Mouse (Mus musculus) embryonic facial prominence, embryonic 11.5 days (tissue): ENCODE measurements around the gene Ssxb10. TPM values are rescaled to one million over a fixed set of nuclear protein-coding genes. Genes with fewer than 3 reads are reported as not detected.
A peak's percentile ranks its signal among the peaks of the same experiment; 100 is the strongest.
"Not testable (repeated sequence)": the region's sequence is repeated elsewhere in the genome, so short reads cannot be mapped to it uniquely, and the experiment has no call there.

Experiments used
- ATAC-seq: fragments of 200-750 bp; cut with Nextera tagmentation; replicated peaks from 2 replicates; pipeline ENCODE4 v1.8.0; 2017; ENCODE audit warnings: low read depth; ENCODE audit not compliant: insufficient number of reproducible peaks, low FRiP score, low TSS enrichment
- DNase-seq: peaks from one replicate; pipeline ENCODE4 v3.0.0-alpha.2; 2015; ENCODE audit warnings: low spot score
- H3K27ac ChIP-seq: fragments of 300-500 bp; sonication (generic); replicated peaks from 2 replicates; pipeline ENCODE4 v1.5.1; 2014; ENCODE audit warnings: mild to moderate bottlenecking, low read depth, low read length, control low read depth
- H3K27me3 ChIP-seq: fragments of 300-500 bp; sonication (generic); 2 replicates; pipeline ENCODE4 v1.6.1; 2014; ENCODE audit warnings: mild to moderate bottlenecking, low read length, moderate library complexity, mixed read lengths; ENCODE audit not compliant: control insufficient read depth, insufficient read depth
- H3K36me3 ChIP-seq: fragments of 300-500 bp; sonication (generic); replicated peaks from 2 replicates; pipeline ENCODE4 v1.6.1; 2014; ENCODE audit warnings: low read depth, mild to moderate bottlenecking, low read length, moderate library complexity, mixed read lengths; ENCODE audit not compliant: control insufficient read depth, insufficient read depth
- H3K4me1 ChIP-seq: fragments of 300-500 bp; sonication (generic); 2 replicates; pipeline ENCODE4 v1.6.1; 2014; ENCODE audit warnings: low read length, mixed read lengths; ENCODE audit not compliant: control insufficient read depth, insufficient read depth
- H3K4me2 ChIP-seq: fragments of 300-500 bp; sonication (generic); 2 replicates; pipeline ENCODE4 v1.6.1; 2014; ENCODE audit warnings: low read depth, mild to moderate bottlenecking, control low read depth, low read length, moderate library complexity
- H3K4me3 ChIP-seq: fragments of 300-500 bp; sonication (generic); 2 replicates; pipeline ENCODE4 v1.5.1; 2014; ENCODE audit warnings: low read depth, low read length, control low read depth
- H3K9ac ChIP-seq: fragments of 300-500 bp; sonication (generic); replicated peaks from 2 replicates; pipeline ENCODE4 v1.6.1; 2014; ENCODE audit warnings: mild to moderate bottlenecking, control low read depth, low read length
- H3K9me3 ChIP-seq: fragments of 300-500 bp; sonication (generic); replicated peaks from 2 replicates; pipeline ENCODE4 v1.6.1; 2016; ENCODE audit warnings: mild to moderate bottlenecking, low read length, inconsistent platforms, mixed read lengths; ENCODE audit not compliant: control insufficient read depth
- WGBS: fragments of 180-500 bp; shearing (Covaris S2); extraction: QIAGEN DNeasy Blood & Tissue Kit; methylation state at CpG from one replicate; pipeline ENCODE4 v1.1.7; 2014; 5-methylcytosine and 5-hydroxymethylcytosine counted together
- polyA plus RNA-seq: library from polyadenylated mRNA; unstranded; fragments of >200 nt; fragmentation: Nextera tagmentation; extraction: Ambion mirVana; gene quantifications from 2 replicates; pipeline ENCODE4 v1.2.1, GENCODE M21; 2014

Gene Ssxb10
- not detected in 2 replicates for polyA plus RNA-seq

- Histone ChIP-seq H3K4me3 (no peak within 1 kb of the TSS), H3K4me2 (no peak within 1 kb of the TSS)
- 78% methylated on average over 2 of the region's 2 CpGs for WGBS
Observed at GRCm38 (mm10) chrX:8327124-8327523, at the start of gene Ssxb10. Gene Ssxb10 (plus strand): TSS chrX:8327424.

GRCm38 (mm10) chrX:8288621-8289020 lies 38.6 kb upstream of the Ssxb10 start:
- Histone ChIP-seq H3K36me3 (no peaks in the 10 kb centered on the region), H3K4me2 (no peak overlapping the region), H3K9ac (no peak overlapping the region), H3K4me3 (no peak overlapping the region), H3K27me3 (no peaks in the 10 kb centered on the region), H3K4me1 (no peaks in the 10 kb centered on the region), H3K27ac (no peak overlapping the region), H3K9me3 (no peaks in the 10 kb centered on the region)
- WGBS = 82% methylated on average over 5 of the region's 5 CpGs
- no peak for ATAC-seq
- no peak for DNase-seq

More at GRCm38 (mm10) chrX:8327124-8327523, at the start of gene Ssxb10:
- Histone ChIP-seq H3K9ac (no peak within 1 kb of the TSS), H3K9me3 (no peaks in the 10 kb centered on the region), H3K36me3 (no peaks in the 10 kb centered on the region), H3K4me1 (no peaks in the 10 kb centered on the region), H3K27ac (no peak within 1 kb of the TSS), H3K27me3 (no peaks in the 10 kb centered on the region)
- DNase-seq (no peak), ATAC-seq (no peak)

DNA sequence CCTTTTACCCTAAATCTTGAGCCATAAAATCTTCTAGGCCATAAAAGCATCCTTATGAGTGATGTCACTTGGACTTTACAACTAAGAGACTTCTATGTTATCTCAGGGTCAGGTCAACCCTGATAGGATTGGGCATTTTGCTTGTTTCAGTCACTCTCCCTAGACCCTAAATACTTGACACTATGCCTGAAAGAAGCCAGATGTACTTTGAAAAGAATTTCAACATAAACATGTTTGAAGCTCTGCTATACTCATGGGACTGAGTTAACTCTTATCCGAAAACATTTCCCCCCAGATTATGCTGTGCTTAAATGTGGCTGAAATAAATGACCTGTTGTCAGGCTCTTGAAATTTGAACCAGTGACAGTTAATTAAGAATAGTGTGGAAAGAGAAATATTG lies 17.9 kb upstream of the Ssxb10 start:
- H3K4me1 ChIP-seq = no peaks in the 10 kb centered on the region
- no peak for DNase-seq
- WGBS = 87% methylated on average over 1 of the region's 1 CpGs
- H3K9ac ChIP-seq = no peak overlapping the region
- H3K27ac ChIP-seq = no peak overlapping the region
- no peak overlapping the region for H3K4me3 ChIP-seq
- H3K27me3 ChIP-seq = no peaks in the 10 kb centered on the region
- ATAC-seq = no peak
- H3K36me3 ChIP-seq = no peaks in the 10 kb centered on the region
- H3K9me3 ChIP-seq = no peaks in the 10 kb centered on the region
- no peak overlapping the region for H3K4me2 ChIP-seq

- peak; percentile 18 for DNase-seq
- not testable (repeated sequence) for H3K27ac ChIP-seq, H3K4me1 ChIP-seq, H3K9ac ChIP-seq, H3K36me3 ChIP-seq, H3K4me3 ChIP-seq, H3K4me2 ChIP-seq, ATAC-seq, H3K9me3 ChIP-seq, H3K27me3 ChIP-seq
- WGBS = 14% methylated on average over 7 of the region's 7 CpGs
Observed at GRCm38 (mm10) chrX:8314905-8315304, 12.3 kb upstream of the Ssxb10 start.

DNA sequence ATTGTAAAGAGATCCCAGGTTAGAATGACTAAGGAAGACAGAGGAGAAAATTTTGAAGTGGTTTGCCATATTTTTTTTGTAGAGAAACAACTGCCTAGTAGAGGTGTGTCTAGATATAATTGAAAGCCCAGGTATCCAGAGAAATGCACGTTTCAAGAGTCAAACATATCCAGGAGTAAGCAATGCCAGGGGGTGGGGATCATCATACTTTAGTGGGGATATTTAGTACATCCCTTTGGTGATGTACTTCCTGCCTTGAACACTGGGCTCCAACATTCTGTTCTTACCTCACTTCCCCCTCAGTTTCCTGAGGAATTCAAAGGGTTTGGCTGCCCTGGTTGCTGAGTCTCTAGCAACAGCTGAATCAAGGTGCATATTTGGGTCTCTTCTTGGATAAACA lies 39.5 kb downstream of the Ssxb10 start, which contains the start of gene Ssxb9:
Ssxb9 (plus strand) TSS at position 301 of the 400 bp plus-strand sequence.
- not testable (repeated sequence) for H3K9me3 ChIP-seq, H3K36me3 ChIP-seq, H3K27ac ChIP-seq, H3K4me2 ChIP-seq, H3K4me1 ChIP-seq, H3K27me3 ChIP-seq, ATAC-seq, H3K9ac ChIP-seq, DNase-seq, H3K4me3 ChIP-seq
- WGBS = 26% methylated on average over 1 of the region's 1 CpGs

Other genes starting within 250 kb of the Ssxb10 start
- gene Was, start 236.9 kb upstream of the Ssxb10 start, polyA plus RNA-seq = 0.42 and 0.48 TPM in 2 replicates
- gene Wdr13, start 194.5 kb upstream of the Ssxb10 start, polyA plus RNA-seq = 15.1 and 15.9 TPM in 2 replicates
- gene Rbm3, start 181.5 kb upstream of the Ssxb10 start, polyA plus RNA-seq = 525 and 566 TPM in 2 replicates
- gene Tbc1d25, start 151.2 kb upstream of the Ssxb10 start, polyA plus RNA-seq = 11.3 and 14.1 TPM in 2 replicates
- 33.2 and 37.0 TPM in 2 replicates for gene Ebp, start 133.9 kb upstream of the Ssxb10 start, polyA plus RNA-seq
- gene Porcn, start 120.9 kb upstream of the Ssxb10 start, polyA plus RNA-seq = 10.2 and 14.2 TPM in 2 replicates
- gene Ftsj1, start 75.0 kb upstream of the Ssxb10 start, polyA plus RNA-seq = 46.2 and 49.1 TPM in 2 replicates
- 3.9 and 4.8 TPM in 2 replicates for gene Slc38a5, start 56.3 kb upstream of the Ssxb10 start, polyA plus RNA-seq
- gene Ssxb9, start 39.6 kb downstream of the Ssxb10 start, polyA plus RNA-seq = not detected in 2 replicates
- not detected in 2 replicates for gene Ssxb1, start 85.9 kb downstream of the Ssxb10 start, polyA plus RNA-seq
- gene Ssxb2, start 134.3 kb downstream of the Ssxb10 start, polyA plus RNA-seq = not detected in 2 replicates
- not detected in 2 replicates for gene Gm14459, start 197.5 kb downstream of the Ssxb10 start, polyA plus RNA-seq
- gene Ssxb6, start 220.8 kb downstream of the Ssxb10 start, polyA plus RNA-seq = not detected in 2 replicates